Mouse (Mus musculus) CH12.LX (cell line): ENCODE data around the gene Nfic.

Experiments
- BHLHE40 ChIP-seq: IDR thresholded peaks from 2 replicates; pipeline ENCODE4 v1.6.1; 2011; ENCODE audit warnings: mild to moderate bottlenecking, low read depth, low read length, improper control_type of control experiment
- CHD1 ChIP-seq: IDR thresholded peaks from 2 replicates; pipeline ENCODE4 v1.6.1; 2012; ENCODE audit warnings: low read depth, low read length, improper control_type of control experiment, inconsistent platforms
- CHD2 ChIP-seq: IDR thresholded peaks from 2 replicates; pipeline ENCODE4 v1.6.1; 2011; ENCODE audit warnings: low read length, improper control_type of control experiment
- CTCF ChIP-seq, 2 experiments: IDR thresholded peaks in 1 of 2; conservative IDR thresholded peaks in 1 of 2; 2 replicates each; pipeline ENCODE4 v1.5.1; 2011 to 2012; ENCODE audit warnings: low read depth in 2 of 2, low read length in 2 of 2, improper control_type of control experiment in 1 of 2, inconsistent platforms in 1 of 2, mild to moderate bottlenecking in 1 of 2, moderate library complexity in 1 of 2
- E2F4 ChIP-seq: IDR thresholded peaks from 2 replicates; pipeline ENCODE4 v1.6.1; 2011; ENCODE audit warnings: low read depth, low read length, improper control_type of control experiment; ENCODE audit not compliant: insufficient replicate concordance
- EP300 ChIP-seq: IDR thresholded peaks from 2 replicates; pipeline ENCODE4 v1.6.1; 2011; ENCODE audit warnings: low read length, improper control_type of control experiment
- IRF4 ChIP-seq: IDR thresholded peaks from 2 replicates; pipeline ENCODE4 v1.6.1; 2014; ENCODE audit warnings: low read depth, mild to moderate bottlenecking, inconsistent platforms, low read length, improper control_type of control experiment
- MAX ChIP-seq: IDR thresholded peaks from 2 replicates; pipeline ENCODE4 v1.6.1; 2011; ENCODE audit warnings: low read length, improper control_type of control experiment
- POLR2A ChIP-seq: IDR thresholded peaks from 2 replicates; pipeline ENCODE4 v1.6.1; 2011; ENCODE audit warnings: low read depth, mild to moderate bottlenecking, improper control_type of control experiment, low read length
- RCOR1 ChIP-seq: conservative IDR thresholded peaks from 2 replicates; pipeline ENCODE4 v1.6.1; 2012; ENCODE audit warnings: low read depth, mild to moderate bottlenecking, inconsistent platforms, low read length, improper control_type of control experiment
- TBP ChIP-seq: conservative IDR thresholded peaks from 2 replicates; pipeline ENCODE4 v1.6.1; 2011; ENCODE audit warnings: low read depth, low read length, improper control_type of control experiment
- TCF12 ChIP-seq: IDR thresholded peaks from 2 replicates; pipeline ENCODE4 v1.6.1; 2014; ENCODE audit warnings: low read depth, mild to moderate bottlenecking, inconsistent platforms, low read length, improper control_type of control experiment
- ZC3H11A ChIP-seq: IDR thresholded peaks from 2 replicates; pipeline ENCODE4 v1.6.1; 2012; ENCODE audit warnings: low read depth, mild to moderate bottlenecking, inconsistent platforms, low read length, improper control_type of control experiment

GRCm38 (mm10) chr10:81396749-81397148 is 58.7 kb downstream of the Nfic start:
- TF ChIP-seq E2F4 (no peak), EP300 (no peak), RCOR1 (no peak), TCF12 (no peak), CHD1 (no peak), CTCF (conservative IDR thresholded peaks at IDR 0.05 in 1 of 2, IDR thresholded peaks at IDR 0.05 in 1 of 2; ENCODE audit: low read depth in 2 of 2, low read length in 2 of 2) (no peak), MAX (no peak), IRF4 (no peak), POLR2A (no peak), TBP (no peak), CHD2 (no peak), BHLHE40 (no peak), ZC3H11A (no peak)
